Mouse (Mus musculus) hindlimb bud, embryonic 11.5 days (tissue): Measurements from ENCODE around the gene Gm4491.

Experiments used
- DNase-seq: peaks from one replicate; pipeline ENCODE4 v3.0.0-alpha.2; 2012; ENCODE audit warnings: low read depth, low spot score; ENCODE audit errors: extremely low spot score

Gm4491 gene

DNA sequence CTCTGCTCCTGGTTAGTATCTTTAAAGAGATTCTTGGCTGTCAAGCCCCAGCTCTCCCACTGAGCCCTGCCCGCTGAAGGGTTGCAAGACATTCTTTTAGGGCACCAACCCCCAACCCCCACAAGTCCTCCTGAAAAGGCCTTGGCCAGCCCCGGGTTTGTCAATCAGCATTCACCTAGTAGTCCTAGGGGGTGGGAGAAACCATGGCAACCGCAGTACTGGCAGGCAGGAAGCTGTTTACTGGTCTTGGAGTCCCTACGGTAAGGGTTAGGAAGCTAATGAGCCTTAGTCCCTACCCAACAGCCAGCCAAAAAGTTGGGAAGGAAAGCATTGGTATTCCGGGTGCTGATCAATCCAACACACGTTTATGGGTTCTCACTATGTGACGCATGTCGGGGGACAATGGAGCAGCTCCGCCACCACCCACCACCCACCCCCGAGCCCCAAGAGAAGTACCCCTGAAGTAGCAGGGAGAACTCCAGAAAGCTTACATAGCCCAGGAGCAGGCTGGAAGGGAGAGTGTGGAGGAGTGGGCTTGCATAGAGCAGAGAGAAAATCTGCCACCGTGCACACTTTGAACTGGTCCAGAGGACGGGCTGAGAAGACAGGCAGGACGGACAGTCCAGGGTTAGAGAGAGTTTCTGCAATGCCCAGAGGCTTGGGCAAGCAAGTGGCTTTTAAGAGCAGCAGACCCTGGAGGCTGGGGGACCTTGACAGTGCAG is at the start of gene Gm4491:
TSS of gene Gm4491 (minus strand) at position 61 of the 722 bp plus-strand sequence.
- DNase-seq, result no peak

DNA sequence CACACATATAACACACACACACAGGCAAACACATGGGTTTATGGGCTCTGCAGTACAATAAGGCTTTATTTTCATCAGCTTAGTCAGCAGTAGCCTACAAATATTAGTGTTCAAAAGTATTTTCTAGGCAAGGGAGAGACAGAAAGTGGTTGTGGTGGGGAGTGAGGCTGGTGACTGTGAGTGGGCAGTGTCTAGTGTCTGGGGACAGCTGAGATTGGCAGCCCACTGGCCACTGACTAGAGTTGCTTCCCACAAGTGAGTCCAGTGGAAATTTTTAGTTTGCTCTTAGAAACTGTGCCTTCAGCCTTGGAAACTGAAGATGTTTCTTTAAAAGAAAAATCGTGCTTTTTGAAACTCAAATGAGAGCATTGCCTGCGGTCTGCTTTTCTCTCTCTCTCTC is 46.1 kb upstream of the Gm4491 start:
- DNase-seq, result no peak

DNA sequence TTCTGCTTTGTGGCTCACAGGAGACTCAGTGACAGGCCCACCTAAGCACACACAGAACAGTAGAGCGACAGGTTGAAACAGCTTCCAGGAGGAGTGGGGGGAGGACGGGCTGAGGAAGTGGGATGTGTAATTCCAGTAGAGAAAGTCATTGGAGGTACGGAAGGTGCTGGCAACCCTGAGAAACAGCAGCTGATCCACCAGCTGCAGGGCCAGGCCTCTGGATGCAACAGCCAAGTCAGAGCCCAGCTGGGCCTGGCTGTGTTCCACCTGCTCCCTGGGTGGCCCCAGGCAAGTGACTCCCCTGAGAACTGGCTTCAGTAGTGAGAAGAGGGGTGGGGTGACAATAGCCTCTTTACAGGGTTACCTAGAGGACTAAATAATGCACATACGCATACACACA is 45.5 kb upstream of the Gm4491 start:
- DNase-seq, result no peak

DNA sequence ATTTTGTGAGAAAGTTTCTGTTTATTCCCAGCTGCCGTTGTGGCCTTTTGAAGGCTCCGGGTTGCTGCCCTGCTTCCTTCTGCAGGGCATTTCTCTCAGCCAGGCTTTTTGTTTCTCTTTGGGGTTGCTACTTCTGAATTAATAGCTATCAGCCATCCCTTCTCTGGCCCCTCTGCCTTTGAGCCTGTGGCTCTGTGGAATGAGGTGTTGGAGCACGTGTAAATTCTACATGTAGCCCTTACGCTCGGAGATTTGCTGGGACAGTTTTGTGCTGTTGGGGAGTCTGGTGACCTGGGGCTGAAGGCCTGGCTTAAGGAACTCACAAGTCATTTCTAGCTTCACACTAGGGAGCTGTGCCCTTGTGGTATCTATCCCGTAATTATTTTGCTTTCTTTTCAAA is 39.2 kb upstream of the Gm4491 start:
- DNase-seq, result no peak

DNA sequence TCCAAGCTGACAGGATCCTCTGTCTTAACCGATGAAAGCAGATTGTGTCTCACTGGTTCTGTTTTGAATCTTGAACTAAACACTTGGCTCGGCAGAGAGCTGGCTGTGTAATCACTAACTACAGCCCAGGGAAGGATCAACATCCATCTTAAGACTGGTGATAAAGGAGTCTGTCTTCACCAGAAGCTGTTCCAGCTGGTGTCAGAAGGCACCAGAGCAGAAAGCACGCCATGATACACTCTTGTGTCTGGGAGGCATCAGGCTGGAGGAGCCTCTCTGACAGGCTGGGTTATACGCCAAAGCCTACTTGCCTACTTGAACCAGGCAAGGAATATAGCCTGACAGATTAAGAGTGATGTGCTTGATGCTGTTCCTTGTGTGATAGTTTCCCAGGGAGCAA is 30.1 kb upstream of the Gm4491 start:
- DNase-seq, result no peak

DNA sequence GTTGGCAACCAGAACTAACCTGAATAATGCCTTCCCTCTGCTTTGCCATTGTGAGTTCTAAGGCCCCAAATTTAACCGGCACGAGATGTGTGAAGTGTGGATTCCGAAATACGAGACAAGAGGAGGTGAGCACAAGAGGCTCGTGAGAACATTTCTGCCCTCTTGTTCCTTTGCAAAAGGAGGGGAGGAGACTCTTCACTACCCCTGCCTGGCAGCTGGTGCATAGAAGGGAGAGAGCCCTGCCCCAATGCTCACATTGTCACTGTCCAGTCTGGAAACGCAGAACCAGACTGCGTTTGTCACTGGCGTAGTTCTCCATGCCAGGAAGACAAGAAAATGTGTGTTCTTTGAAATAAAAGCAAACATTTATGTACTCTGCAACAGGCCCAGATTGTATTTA is 19.6 kb upstream of the Gm4491 start:
- no peak for DNase-seq

DNA sequence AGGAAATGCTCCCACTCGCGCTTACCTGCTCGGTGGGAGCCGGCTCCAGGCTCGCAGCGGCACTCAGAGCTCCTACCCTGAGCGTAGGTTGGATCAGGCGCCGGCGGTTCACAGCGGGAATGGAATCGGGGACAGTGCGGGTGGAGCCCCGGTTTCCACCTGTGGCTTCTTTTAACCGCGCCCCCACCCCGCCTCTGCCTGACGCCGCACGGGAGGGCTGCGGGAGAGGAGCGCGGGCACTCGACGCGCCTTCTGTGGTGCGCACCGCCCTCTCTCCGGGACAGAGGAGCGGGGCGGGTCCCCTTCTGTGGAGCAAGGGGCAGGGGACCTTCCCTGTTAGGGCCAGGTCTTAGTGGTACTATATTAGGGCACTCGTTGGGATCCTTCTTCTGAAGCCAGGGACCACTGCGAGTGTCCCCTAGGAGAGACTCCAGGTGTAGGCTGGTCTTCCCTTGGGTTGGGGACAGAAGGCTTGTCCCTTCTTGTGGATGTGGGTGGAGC is 17.5 kb upstream of the Gm4491 start, which contains the start of gene Gjb6:
TSS of gene Gjb6 (minus strand) at position 451 of the 501 bp plus-strand sequence.
- DNase-seq, result no peak

DNA sequence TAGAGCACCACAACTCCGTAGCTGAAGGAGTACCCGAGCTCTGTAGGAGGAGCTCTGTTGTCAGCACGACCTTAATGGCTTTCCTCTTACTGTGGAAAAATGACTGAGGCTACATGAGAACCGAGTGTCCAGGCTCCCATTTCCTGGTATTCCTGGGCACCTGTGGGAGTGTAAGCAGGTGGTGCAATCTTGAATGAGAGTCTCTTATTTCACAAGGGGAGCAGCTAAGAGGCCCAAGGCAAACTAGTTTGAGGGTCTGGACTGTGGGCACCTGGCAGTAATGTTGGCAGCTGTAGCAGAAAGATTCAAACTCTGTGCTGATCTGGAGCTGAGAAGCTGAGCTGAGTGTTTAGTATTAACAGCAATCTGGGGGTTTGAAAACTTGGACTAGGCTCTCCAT is 11.7 kb upstream of the Gm4491 start:
- DNase-seq, result no peak

DNA sequence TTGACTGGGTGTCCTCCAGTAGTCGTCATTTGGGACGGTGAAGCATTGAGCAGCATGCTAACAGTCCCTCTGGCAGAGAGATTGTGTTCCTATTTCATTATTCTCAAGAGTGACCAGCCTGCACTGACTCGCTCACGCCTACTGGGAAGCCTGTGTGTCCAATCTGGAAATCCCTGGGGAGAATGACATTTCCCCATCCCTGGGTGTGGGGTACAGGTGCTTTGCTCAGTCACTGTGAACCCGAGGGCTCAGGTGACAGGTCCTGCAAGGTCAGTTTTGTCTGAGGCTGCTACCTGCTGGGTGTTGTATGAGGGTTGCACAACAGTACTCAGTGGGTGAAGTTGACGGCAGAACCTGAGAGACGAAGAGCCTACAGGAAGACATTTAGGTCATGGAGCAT is 6.6 kb upstream of the Gm4491 start:
- DNase-seq, result no peak

DNA sequence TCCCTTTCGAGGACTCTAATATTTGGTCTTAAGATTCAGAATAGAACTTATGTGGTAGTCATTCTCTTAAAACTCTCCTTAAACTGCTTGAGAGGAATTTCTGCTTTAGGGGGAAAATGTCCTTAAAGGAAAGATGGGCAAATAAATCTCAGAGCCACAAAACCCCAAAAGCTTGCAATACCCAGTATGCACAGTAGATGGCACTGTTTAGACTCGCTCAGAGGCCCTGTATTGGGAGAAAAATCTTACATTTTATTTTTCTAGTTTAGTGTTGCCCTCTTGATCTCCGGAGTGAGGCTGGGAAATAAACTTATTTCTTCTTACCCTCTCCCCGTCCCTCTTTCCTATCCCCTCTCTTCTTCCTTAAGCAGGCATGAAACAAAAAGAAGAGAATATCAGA is 6.5 kb downstream of the Gm4491 start:
- DNase-seq, result peak; percentile 82

DNA sequence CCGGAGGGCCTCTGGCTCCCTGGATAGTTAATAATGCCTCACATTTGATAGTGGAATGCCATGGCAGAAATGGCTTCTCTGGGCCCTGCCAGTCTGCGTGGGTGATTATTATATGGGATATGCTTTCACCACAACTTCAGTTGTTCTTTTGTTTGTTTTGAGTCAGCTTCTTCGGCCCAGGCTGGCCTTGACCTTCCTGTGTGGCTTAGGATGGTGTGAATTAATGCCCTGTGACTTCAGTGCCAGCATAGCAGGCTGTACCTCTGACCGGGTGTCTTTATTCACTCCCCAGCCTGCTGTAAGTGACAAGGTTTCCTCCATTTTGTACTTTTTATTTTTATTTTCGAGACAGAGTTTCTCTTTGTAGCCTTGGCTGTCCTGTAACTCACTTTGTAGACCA is 7.8 kb downstream of the Gm4491 start:
- DNase-seq, result no peak

DNA sequence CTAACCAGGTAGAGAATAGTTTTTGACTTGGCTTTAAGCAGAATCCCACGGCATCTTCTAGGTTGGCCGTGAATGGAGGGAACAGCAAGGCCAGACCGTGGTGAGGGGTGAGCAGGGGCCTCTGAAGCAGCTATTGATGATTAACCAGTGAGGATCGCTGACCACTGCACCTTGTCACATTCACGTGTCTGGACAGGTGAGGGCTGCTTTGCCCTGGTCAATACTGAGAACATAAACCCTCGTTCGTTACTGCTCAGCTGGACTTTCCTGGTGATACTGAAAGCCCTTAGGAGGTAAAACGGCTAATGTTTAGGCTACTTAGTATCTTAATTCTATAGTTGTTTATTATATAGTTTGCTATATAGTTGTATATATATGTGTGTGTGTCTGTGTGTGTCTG is 8.6 kb downstream of the Gm4491 start:
- DNase-seq, result no peak

DNA sequence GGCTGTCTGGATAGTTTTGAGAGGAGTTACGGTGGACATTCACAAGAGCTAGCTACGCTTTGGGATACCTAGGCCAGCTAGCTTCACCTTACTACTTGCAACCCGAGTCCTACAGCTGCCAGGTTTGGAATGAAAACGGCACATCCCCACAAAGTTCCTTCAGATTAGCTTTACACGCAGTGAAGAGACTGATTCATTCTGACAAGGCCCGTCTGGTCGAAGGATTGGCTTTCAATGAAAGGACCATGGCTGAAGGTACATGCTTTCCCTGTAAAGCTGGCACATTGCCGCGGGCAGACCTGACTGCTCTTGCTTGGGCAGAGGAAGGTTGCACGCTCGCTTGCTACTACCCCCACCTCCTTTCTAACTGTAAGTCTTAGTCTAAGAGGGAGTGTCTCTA is 10.0 kb downstream of the Gm4491 start:
- no peak for DNase-seq

DNA sequence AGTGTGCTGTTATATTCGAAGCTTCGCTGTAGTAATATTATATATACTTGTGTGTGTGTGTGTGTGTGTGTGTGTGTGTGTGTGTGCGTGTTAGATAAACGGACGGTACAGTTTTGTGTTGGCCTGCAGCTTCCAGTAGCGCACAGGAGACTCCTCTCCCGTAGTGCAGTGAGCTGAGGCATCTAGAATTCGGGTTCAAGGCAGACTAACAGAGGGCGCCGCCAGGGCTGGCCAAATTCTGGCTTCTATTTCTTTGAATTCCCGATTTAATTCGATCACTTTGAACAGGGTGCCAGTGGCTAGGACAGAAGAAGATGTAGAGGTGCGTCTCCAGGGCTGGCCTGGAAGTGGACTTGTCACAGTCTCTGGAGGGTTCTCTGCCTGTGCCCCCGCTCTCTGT is 10.6 kb downstream of the Gm4491 start:
- no peak for DNase-seq

DNA sequence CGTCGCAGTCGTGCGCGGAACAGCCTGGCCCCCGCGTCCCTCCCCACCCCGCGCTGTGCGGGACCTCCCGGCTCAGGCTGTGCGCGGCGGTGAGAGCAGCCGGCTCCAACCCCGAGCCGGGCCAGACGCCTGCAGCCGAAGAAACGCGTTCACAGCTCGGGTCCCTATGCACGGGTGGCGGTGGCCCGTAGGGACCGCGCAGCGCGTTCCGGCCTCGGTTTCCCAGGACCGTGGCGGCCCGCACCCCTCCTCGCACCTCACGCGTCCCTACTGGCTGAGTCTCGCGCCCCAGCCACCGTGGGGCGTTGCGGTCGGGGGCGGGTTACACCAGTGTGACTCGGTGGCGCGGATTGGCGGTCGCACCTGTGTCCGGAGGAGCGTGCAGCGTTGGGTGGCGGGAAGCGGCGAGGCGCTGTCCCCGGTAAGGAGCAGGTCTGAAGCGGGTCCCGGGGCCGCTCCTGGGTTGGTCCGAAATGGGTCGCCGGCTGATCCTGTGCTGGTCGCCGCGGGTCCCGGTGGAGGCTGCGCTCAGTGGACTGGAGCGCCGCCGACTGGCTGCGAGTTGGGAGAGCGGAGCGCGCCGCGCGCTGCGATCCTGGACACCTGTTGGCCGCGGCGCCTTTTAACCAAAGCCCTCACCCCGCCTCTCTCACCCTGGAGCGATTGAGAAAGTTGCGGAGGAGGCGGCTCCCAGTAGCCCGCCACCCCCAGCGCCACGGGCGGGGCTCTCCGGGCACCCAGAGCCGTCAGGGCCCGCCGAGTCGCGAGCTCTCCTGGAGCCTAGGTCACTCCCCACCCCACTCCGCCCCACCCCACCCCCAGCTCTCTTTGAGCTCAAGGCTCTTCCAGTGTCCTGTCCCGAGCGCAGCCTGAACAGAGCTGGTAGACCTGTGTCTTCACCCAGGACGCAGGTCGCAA is 11.3 kb downstream of the Gm4491 start, which contains the start of gene Gjb2:
TSS of gene Gjb2 (minus strand) at position 597 of the 918 bp plus-strand sequence.
- no peak for DNase-seq

DNA sequence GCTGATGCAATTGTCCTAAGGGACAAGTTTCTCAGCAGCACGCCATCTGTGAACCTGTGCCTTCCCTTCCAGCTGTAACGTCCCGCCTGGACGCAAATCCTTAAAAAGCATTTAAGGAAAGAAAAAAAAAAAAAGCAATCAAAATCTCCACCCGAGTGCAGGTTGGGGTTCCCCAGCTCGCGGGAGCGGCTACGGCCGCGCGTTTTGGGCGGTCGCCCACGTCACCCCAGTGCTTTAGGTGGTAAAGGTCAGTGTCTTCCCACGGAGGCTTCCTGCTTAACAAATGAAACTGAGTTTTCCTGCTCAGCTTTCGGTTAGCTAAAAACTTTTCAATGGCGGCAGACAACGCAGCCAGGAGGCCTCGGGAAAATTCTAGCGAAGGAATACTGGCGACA is 12.0 kb downstream of the Gm4491 start:
- no peak for DNase-seq

DNA sequence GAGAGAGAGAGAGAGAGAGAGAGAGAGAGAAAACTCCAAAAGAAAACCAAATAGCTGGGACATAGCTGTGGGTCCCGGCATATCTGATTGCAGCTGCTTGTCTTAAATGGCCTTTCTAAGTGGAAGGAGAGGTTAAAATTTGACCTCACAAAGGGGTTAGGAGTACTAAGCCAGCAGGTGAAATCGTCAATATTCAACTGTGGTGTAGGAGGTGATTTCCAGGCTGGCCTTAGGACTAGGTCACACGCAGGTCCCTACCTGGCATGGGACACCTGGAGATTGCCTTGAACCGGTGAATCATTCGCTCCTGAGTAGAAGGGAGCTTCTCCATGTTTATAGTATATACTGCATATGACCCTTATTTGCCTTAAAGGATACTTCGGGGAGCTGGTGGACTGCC is 12.6 kb downstream of the Gm4491 start:
- DNase-seq, result no peak

DNA sequence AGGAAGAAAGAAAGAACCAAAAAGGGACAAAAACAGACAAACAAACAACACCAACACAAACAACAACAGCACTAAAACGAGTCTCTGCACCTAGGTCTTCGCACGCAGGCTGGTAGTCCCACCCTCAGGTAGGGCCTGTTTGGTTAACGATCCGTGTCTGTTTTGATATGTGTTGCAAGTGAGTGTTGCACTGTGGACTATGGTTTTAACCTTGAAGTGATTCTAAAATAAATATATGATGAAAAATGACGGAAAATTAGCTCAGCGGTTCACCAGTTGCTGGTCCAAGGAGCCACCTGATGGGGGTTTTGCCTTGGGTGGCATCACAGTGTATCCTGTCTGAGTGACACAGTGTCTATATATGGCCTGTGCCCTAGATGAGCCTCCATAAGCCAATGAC is 14.1 kb downstream of the Gm4491 start:
- DNase-seq, result no peak

DNA sequence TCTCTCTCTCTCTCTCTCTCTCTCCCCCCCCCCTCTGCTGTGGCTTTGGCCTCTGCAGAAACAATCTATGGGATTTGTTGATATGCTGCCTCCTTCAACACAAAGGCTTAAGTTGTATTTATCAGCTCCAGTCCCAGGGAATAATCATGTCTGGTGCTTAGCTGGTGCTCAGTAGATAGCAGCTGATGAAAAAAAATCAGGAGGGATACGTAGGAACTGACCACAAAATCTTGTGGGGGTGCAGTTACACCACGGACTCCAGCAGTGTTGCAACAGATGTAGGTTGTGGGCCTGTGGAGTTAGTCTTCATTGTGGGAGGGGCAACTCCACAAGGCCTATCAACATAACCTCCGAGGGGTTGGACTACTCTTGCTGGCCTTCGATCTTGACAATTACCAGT is 19.8 kb downstream of the Gm4491 start:
- no peak for DNase-seq

DNA sequence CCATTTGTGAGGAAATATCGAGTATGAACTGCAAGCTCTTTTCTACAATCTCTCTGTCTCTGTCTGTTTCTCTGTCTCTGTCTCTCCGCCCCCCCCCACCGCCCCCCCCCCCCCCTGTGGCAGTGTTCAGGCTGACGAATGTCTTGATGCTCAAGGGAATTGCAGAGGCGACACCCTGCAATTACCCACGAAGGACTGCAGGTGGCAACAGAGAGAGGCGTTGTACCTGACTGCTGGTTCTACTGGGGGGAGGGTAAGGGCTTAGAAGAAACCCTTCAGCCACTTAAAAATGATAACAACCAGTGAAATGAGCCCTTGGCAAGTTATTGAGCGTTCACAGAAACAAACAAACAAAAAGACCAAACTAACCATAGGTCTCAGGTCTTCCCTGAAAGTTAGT is 22.7 kb downstream of the Gm4491 start:
- no peak for DNase-seq

DNA sequence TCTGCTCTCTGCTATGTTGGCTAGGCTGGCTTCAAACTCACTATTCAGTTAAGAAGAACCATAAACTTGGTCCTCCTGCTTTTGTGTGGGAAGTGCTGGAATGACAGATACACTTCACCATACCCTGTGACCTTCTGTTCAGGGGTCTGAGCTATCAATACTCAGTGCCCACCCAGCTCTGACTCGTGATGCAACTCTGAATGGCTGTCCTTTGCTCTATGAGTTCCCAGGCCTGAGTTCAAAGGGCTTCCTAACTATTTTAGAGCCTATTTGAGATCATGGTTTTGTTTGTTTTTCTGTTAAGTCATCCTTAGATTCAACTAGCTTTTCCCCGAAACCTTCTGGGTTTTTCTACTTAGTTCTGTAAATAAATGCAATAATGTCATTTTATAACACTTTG is 25.7 kb downstream of the Gm4491 start:
- no peak for DNase-seq

DNA sequence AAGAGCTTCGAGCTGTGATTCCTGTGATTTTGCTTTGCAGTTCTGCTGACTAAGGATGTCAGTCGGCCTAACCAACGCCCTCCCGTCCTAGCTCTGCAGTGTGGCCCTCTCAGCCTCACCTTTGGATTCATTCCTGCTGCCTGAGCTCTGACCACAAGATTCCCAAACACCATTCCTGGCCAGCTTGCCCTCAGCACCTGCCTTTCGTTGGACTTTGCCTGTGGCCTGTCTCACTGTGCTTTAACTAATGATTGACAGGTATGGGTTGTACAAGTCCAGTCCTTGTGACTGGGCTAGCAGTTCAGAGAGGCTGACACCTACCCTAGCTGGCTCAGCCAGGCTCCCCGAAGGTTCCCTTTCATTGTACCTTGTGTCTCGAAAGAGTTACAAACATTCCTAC is 26.6 kb downstream of the Gm4491 start:
- no peak for DNase-seq
